Mouse (Mus musculus) megakaryocyte progenitor cell, adult 5-6 weeks (primary cell): ENCODE data around the gene Ccdc12. TPM values are rescaled to one million over a fixed set of nuclear protein-coding genes. Genes with fewer than 3 reads are reported as not detected.

ENCODE experiments used
- ATAC-seq: replicated peaks from 2 replicates; pipeline ENCODE4 v1.8.0; 2016; ENCODE audit warnings: mild to moderate bottlenecking, moderate TSS enrichment, inconsistent platforms; ENCODE audit not compliant: poor library complexity
- total RNA-seq, 2 experiments: library from RNA; stranded (forward) in 1 of 2; stranded (reverse) in 1 of 2; fragments of 157-497, 149-512 nt in 1 of 2; fragments of 200-1000 nt in 1 of 2; gene quantifications; 2 replicates each; pipeline versions ENCODE4 v1.2.3 to v1.2.4; 2015 to 2017

Ccdc12 gene
- 98.7 and 112 TPM in 2 replicates for total RNA-seq (2015)
- 75.3 and 92.6 TPM in 2 replicates for total RNA-seq (2017)

DNA sequence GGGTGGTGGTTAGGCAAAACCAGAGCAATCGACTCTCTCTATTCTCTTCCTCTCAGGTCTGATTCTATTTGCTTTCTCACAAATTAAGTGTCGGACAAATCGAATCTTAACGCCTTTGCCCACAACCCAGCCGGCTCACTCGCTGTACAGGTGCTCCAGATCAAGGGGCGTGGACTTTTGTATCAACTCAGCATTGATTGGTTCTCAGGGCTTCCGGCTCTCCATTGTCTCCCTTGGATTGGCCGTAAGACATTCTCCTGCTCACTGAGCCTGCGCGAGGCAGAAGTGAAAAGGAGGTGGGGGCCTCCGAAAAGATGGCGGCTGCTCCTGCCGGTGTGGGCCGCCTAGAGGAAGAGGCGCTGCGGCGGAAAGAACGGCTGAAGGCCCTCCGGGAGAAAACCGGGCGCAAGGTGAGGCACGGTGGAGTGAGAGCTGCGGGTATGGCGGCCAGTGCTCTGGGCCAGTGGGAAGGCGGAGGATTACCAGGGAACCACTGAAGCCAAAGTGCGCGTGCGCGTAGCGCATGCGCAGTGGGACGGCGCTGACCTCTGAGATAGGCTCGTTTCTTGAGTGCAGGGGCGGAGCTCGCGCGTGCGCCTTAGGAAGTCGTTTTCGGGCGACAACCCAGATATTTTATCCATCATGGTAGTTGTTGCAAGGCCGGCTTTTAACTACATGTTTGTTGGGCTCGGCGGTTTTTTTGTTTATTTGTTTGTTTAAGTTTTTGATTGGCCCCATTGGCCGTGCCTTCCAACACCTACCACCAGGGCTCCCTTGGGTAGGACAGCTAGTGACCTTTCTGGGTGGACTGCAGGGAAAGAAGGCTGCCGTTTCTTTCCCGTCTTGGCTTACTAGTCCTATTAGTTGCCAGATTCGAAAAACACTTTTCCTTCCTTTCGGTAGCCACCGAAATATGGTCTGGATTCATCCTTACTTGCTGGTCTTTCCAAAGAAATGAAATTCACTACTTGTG is at the start of gene Ccdc12:
TSS of gene Ccdc12 (plus strand) at position 255 of the 973 bp plus-strand sequence.
- peak; percentile 63 for ATAC-seq

- no peak for ATAC-seq
Measured at GRCm38 (mm10) chr9:110611471-110611870, 44.8 kb upstream of the Ccdc12 start.

DNA sequence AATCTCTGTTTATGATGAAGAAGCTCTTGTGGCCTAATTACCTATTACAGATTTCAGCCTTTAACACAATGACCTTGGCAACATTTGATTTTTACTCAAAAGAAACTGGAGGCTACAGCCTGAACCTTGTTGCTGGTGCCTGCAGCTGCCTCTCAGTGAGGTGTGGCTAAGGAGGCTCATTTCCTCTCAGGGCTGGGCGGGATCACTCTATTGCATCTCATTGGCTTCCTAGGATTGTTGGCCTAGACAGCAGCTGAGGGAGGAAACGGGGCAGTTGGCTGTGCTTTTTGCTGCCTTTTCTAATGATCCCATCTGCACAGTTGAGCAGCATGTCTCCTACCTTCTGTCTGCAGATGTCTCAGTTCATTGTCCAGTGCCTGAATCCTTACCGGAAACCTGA is 39.2 kb upstream of the Ccdc12 start:
- ATAC-seq = no peak

GRCm38 (mm10) chr9:110620180-110620579 is 36.1 kb upstream of the Ccdc12 start:
- ATAC-seq = no peak

GRCm38 (mm10) chr9:110620685-110621084 is 35.6 kb upstream of the Ccdc12 start:
- ATAC-seq = no peak

GRCm38 (mm10) chr9:110622621-110623219 is 33.6 kb upstream of the Ccdc12 start:
- ATAC-seq = no peak

GRCm38 (mm10) chr9:110623416-110624195 is 32.7 kb upstream of the Ccdc12 start:
- no peak for ATAC-seq

GRCm38 (mm10) chr9:110624361-110625166 is 31.7 kb upstream of the Ccdc12 start, which contains the start of gene Nradd:
Nradd (minus strand) TSS chr9:110624452.
- peak; percentile 78 for ATAC-seq

- ATAC-seq = no peak
Measured at GRCm38 (mm10) chr9:110625350-110625908, 30.9 kb upstream of the Ccdc12 start.

- ATAC-seq = no peak
Measured at GRCm38 (mm10) chr9:110630171-110630570, 26.1 kb upstream of the Ccdc12 start.

GRCm38 (mm10) chr9:110631191-110631590 is 25.1 kb upstream of the Ccdc12 start:
- ATAC-seq = peak; percentile 70

DNA sequence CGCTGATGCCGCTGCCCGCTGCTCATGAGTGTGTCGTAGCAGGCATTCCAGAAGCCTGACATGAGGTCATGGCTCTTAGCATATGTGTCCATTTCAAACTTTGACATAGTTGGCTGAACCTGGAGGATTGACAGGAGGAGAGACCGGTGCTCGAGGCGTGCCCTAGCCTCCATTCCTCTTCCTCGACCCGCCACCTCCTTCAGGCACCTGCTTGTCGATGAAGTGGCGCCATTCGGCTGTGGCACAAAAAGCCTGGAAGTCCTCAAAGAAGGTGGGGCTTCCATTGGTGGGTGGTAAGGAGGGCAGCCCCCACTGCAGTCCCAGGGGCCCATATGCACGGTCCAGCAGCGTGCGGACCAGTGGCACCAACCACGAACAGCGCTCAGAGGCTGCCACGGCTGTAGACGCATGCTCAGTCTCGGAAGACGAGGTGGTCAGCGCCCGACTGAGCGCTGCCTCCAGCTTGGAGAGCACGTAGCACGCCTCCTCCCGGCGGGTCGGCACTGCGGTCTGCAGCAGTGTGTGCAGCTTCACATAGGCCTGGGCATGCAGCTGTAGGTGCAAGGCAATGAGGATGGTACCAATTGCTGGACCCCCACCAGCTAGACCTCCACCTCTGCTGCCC is 24.5 kb upstream of the Ccdc12 start:
- no peak for ATAC-seq

DNA sequence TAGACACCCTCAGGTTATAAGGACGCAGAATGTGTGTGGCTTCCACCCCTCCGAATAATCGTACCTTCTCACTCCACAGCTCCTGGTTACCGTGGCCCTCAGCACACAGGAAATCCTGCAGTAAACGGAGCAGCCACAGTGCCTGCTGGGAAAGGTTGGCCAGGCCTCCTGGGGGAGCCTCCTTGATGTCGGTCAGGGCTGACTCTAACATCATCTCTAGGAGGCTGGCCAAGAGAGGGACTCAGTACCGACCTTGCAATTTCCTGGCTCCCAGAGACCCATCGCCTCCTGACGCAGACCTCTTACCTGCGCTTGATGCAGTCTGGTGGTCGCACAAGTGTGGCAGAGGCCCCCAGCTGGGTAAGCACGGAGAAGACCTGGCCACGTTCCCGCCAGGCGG is 23.6 kb upstream of the Ccdc12 start:
- no peak for ATAC-seq

DNA sequence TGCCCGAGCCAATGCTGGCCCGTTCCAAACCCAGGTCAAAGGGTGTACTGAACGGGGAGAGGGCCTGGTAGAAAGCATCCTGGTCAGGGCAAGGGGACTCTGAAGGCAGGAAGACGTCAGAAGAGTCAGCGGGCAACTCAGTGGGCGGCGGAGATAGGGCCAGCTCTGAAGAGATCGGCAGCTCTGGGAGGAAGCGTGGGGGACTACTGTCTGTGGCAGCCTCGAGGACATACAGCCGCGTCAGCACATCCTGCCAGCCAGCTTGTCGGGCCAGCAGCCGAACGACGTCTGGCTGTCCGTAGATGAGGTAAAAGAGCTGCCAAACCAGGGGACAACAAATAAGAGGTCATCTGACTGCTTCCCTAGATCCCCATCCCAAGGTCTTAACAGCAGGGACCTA is 22.4 kb upstream of the Ccdc12 start:
- no peak for ATAC-seq

GRCm38 (mm10) chr9:110635225-110635624 is 21.1 kb upstream of the Ccdc12 start:
- ATAC-seq = peak; percentile 70

DNA sequence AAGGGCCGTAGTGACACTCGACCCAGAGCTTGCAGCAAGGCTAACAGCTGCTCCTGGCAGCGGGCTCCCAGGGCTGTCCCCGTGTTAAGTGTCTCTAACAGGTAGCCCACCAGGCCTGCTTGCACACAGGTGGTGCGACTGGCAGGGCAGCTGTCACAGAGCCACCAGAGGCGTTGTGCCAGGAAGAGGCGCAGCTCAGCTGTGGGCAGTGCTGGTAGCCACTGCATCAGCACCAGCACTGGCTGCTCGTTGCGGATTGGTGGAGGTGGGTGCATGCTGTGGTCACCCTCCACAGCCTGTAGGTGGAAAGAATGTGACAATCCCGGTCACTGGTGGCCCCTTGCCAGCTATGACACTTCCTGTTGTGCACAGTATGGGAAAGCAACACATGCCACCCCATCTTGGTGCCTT is 17.7 kb upstream of the Ccdc12 start:
- ATAC-seq = no peak

GRCm38 (mm10) chr9:110641006-110641405 is 15.3 kb upstream of the Ccdc12 start:
- no peak for ATAC-seq

- no peak for ATAC-seq
Measured at GRCm38 (mm10) chr9:110642812-110643524, 13.3 kb upstream of the Ccdc12 start.

DNA sequence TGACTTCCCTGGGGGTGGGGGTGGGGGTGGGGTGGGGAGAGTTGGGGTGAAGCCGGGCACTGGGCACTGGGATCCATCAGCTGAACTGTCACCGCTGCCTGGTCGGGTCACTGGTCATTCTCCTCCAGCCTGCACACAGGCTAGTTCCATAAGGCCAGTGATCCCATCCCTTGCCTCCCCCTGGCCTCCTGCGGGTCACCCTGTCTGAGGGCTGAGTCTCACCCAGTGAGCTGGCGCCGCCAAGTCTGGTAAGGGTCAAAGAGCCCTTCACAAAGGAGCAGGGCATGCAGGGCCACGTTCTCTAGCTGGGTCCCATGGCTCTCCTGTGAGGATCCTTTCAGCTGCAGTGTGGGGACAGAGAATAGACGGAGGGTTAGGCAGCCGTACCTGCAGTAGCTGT is 12.5 kb upstream of the Ccdc12 start:
- ATAC-seq = no peak
